Mouse (Mus musculus): Measurements from ENCODE around the gene Gm44579. TPM values are rescaled to one million over a fixed set of nuclear protein-coding genes. Genes with fewer than 3 reads are reported as not detected.

Gm44579 gene
- not detected for polyA plus RNA-seq (2017; shearing (Covaris generic))

- ATAC-seq: no peak
These were observed at the start of gene Gm44579, which contains the start of gene Olfr287 for GRCm38 (mm10) chr15:98220877-98221276. Gene Gm44579, minus strand, starts transcription at chr15:98220977. Gene Olfr287, minus strand, starts transcription at chr15:98221056.

DNA sequence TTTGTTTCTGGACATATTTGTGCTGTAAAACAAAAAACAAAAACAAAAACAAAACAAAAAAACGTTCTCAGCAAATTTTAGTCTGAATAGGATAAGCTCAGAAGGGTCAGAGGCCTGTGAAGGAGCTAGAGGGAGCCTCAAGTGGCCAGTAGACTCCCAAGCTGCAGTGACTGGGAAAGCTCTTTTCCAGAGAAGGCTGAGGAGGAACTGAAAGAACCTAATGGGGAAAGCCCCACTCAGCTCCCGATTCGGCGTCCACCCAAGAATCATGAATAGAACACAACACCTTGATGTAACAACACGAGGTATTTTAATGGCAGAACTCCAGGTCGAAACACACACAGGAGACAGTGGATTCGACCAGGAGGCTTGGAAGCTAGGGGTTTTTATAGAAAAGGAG lies 37.0 kb upstream of the Gm44579 start:
- ATAC-seq: no peak

DNA sequence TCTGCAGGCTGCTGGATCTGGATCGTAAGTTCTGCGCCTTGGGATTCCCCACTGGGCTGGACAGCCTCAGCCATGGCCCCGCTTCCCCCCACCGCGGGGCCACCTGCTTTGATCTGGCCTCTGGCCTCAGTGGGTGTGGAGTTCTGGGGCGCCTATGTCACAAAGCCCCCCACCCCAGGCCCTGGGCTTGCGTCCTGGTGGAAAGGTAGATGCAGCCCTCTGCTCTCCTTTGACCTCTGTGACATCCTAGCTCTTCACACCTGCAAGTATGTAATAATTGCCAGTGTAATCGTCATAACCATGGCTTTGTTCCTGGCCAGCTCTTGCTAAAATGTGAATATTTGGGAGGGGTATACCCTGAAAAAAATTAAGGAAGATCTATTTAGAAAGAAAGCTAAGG lies 36.4 kb upstream of the Gm44579 start, which contains the start of gene H1fnt:
H1fnt (minus strand) TSS at position 101 of the 400 bp plus-strand sequence.
- no peak for ATAC-seq

DNA sequence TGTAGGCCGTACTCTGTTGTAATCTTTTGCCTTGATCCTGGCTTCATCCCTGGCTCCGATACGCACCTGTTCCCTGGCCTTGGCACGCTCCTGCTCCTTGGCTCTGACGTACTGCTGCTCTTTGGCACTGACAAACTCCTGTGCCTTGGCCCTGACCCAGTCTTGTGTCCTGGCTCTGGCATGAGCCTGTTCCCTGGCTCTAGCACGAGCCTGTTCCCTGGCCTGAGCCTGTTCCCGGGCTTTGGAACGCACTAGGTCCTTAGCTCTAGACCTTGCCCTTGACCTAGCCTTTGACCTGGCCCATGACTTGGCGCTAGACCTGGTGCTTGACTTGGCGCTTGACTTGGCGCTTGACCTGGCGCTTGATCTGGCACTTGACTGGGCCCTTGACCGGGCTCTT lies 35.5 kb upstream of the Gm44579 start:
- no peak for ATAC-seq

- no peak for ATAC-seq
These were observed 14.7 kb upstream of the Gm44579 start for GRCm38 (mm10) chr15:98235442-98235841.

- no peak for ATAC-seq
These were observed 13.6 kb upstream of the Gm44579 start, which contains the start of gene Olfr286 for GRCm38 (mm10) chr15:98234350-98234749. Gene Olfr286, minus strand, starts transcription at chr15:98234450.

DNA sequence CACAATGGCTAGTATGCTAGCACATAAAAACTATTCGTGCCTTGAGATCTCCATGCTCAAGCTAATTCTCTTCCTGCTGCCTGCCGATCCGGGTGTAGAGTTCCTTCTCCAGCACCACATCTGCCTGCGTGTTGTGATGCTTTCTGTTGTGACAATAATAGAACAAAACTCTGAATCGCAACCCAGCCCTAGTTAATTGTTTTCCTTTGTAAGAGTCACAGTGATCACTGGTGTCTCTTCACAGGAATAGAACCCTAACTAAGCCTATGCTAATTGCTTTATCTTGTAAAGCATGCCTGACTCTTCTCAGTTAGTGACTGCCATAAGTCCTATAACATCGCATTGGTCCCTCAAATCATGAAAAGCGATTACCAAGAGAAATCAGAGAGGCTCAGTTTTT lies 5.3 kb upstream of the Gm44579 start:
- no peak for ATAC-seq

GRCm38 (mm10) chr15:98225610-98226009 lies 4.8 kb upstream of the Gm44579 start:
- no peak for ATAC-seq

DNA sequence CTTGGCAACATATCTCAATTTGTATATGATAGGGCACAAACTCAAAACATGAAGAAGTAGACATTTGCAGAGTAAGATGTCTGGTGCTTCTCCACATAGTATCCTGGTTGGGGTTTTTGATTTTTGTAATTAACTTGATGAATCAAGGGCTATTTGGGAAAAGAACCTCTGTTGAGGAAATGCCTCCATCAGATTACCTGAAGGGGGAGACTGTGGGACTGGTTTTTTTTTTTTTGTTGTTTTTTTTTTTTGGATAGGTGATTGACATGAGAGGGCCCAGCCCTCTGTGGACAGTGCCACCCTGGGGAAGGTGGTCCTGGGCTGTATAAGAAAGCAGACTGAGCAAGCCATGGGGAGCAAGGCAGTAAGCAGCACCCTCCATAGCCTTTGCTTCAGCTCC lies 1.6 kb upstream of the Gm44579 start:
- ATAC-seq: no peak

DNA sequence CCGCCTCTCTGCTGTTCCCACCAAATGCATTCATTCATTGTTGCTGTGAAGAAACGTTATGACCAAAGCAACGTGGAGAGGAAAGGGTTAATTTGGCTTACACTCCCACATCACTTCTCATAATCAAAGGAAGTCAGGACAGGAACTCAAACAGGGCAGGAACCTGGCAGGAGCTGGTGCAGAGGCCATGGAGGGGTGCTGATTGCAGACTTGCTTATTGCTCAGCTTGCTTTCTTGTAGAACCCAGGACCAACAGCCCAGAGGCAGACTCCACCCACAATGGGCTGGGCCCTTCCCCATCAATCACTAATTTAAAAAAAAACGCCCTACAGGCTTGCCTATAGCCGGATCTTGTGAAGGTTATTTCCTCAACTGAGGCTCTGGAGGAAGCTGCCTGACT lies 6.6 kb downstream of the Gm44579 start:
- ATAC-seq: no peak

GRCm38 (mm10) chr15:98213336-98213870 lies 7.4 kb downstream of the Gm44579 start:
- ATAC-seq: no peak

- ATAC-seq: no peak
These were observed 11.1 kb downstream of the Gm44579 start for GRCm38 (mm10) chr15:98209676-98210075.

GRCm38 (mm10) chr15:98195442-98195841 lies 25.3 kb downstream of the Gm44579 start, which contains the start of gene Olfr288:
Gene Olfr288, minus strand, starts transcription at chr15:98195542.
- no peak for ATAC-seq

- ATAC-seq: no peak
These were observed 36.3 kb downstream of the Gm44579 start for GRCm38 (mm10) chr15:98184456-98184855.

DNA sequence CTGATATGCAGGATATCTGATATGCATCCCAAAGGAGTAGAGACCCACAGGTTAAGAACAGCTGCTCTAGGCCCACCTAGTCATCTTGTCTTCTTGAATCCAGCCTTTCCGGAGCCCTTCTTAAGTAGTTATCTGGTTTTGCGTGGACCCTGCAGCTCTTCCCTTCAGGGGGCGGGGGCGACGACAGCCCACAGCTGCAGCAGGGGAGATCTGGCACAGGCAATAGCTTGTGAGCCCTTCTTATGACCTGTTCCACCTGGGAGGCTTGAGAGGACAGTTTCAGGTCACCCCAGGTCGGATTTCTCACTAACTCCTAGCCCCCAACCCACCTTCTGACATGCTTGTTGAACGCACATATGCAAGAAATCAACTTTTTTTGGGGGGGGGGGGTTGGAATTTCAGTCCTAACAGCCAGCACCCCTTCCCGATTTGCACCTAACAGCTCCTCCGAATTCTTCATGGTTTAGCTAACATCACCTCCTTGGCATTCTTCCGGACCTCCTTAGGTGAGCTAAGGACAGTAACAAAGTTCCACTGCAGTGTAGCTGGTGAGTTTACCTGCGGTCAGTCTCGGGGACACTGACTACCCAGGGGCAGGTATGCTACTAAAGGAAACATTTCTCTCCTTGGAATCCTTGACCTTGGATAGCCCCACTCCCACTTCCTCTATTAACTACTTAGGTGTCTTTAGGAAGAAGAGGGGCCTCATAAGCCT lies 38.8 kb downstream of the Gm44579 start:
- ATAC-seq: no peak

DNA sequence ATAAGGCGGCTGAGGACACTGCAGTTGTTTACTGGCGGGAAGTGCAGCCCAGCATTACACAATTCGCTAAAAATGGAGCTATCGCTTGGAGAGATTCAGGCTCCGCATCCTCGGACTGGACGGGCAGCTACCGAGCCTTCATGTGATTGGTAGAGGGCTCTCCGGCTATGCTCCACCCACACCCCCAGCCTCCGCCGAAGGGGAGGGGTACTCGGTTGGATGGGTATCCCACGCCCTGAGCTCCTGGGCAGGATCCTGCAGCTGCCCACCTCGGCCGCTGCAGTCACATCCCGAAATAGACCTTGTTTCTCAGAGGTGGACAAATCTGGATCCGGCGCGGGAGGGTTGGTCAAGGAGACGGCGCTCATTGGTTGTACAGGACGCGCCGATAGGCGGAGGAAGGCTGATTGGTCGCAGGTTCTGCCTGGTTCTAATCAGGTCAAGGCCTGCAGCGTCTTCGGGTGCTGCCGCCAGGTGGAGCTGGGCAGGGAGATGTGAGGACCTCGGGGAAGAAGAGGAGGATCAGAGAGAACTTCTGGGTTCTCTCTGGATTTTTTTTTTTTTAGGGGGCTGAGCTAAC lies 39.6 kb downstream of the Gm44579 start:
- ATAC-seq: peak; percentile 97

GRCm38 (mm10) chr15:98180567-98181131 lies 40.1 kb downstream of the Gm44579 start:
- ATAC-seq: no peak

GRCm38 (mm10) chr15:98177320-98177719 lies 43.5 kb downstream of the Gm44579 start:
- no peak for ATAC-seq

DNA sequence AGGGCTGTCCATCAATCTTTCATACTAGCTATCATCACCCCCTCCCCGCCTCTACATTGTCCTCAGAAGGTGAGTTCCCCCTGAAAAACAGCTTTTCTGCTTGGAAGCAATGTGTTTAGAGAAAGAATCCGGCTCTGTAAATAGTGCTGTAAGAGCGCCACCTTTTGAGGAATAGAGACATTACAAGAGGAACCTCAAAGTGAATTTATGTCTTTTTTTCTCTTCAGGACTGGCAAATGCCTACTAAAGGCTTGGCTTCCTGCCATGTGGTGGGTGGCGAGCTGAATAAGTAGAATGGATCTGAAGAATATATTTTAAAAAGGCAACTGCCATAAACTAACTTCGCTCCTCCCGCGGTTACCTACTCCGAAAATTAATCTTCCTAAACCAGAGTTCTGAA lies 47.0 kb downstream of the Gm44579 start:
- peak; percentile 41 for ATAC-seq

DNA sequence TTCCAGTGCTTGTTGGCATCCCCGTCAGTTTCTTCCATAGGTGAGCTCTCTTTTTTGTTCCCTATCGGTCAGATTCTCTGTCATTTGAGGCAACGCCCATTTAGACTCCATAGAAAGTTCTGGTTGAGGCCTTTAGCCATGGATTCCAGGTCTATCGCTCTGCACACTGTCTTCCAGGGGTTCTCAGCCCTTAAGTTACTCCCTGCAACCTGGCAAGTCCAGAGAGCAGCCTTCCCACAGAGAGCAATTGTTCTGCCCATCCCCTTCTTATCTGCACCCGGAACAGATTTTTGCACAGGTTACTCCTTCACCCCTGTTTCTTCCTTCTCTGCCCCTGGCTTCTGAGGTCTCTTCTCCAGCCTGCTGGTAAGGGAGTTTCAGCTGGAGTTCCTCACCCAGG lies 48.7 kb downstream of the Gm44579 start:
- no peak for ATAC-seq

DNA sequence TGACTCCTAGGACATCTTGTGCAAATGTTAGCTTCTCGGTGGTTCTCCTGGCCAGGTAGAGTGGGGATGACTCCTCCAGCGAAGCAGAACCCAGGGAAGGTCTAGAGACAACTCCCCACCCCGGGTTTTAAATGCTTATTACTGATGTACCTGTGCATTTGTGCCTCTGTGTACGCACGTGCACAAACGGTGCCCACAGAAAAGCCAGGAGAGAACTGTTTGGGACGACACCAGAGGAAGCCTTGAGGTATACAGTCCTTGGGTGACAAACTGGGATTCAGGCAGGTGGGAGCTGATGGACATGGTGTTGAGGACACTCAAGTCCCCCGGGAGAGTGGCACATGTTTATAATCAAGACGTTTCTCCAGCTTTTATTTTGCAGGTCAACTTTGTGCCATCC lies 49.9 kb downstream of the Gm44579 start:
- no peak for ATAC-seq

DNA sequence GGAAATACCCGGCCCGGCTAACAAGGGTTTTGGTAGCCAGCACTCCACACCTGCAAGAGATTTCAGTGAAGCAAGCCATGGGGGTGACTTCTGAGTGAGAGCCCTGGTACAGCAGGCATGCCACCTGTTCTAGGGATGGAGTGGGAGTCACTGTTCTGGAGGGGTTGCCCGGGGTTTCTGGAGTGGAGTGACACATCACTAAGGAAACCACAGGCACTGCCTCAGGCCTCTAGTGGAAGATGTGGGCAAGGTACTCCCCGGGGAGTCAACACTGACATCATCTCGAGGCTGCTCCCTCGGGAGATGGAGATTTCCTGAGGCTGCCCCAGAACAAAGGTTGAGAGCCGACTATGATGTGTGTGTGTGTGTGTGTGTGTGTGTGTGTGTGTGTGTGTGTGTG lies 50.4 kb downstream of the Gm44579 start:
- ATAC-seq: no peak

- no peak for ATAC-seq
These were observed 52.2 kb downstream of the Gm44579 start for GRCm38 (mm10) chr15:98168622-98169004.
